Comparison of ENCODE assay signal across 17 mouse cellular contexts in genomic region chr1:104817510-104817909, GRCm38 (mm10). TPM values are rescaled to one million over a fixed set of nuclear protein-coding genes. Genes with fewer than 3 reads are reported as not detected.
"Had no signal": no experiment of that assay in that cellular context is flagged by ENCODE, and none has a peak within 500 bp of the region (broad histone marks: within the 10 kb centered on the region; RNA-seq: fewer than 3 reads in every experiment).

No protein-coding gene starts in this region.

- H3K36me3 ChIP-seq: limb, embryonic 13.5 days; midbrain, embryonic 12.5 days; neural tube, embryonic 13.5 days had no signal

- DNase-seq: kidney, postnatal 25 days; layer of hippocampus, adult 9-11 months; layer of hippocampus, postnatal 36 days; left cerebral cortex, postnatal 4 days; lung, adult 18-20 months; retina, postnatal 1 day; right cerebral cortex, postnatal 4 days; spleen, adult 18-20 months; thymus, adult 18-20 months; thymus, postnatal 25 days had no signal

- H3K27ac ChIP-seq: limb, embryonic 13.5 days; liver, embryonic 14.5 days; midbrain, embryonic 12.5 days; neural tube, embryonic 13.5 days had no signal

- H3K4me3 ChIP-seq: limb, embryonic 13.5 days; midbrain, embryonic 12.5 days; neural tube, embryonic 13.5 days had no signal

- ATAC-seq: midbrain, embryonic 16.5 days had no signal

- H3K4me2 ChIP-seq: limb, embryonic 13.5 days; midbrain, embryonic 12.5 days; neural tube, embryonic 13.5 days had no signal

- H3K4me1 ChIP-seq: limb, embryonic 13.5 days; midbrain, embryonic 12.5 days; neural tube, embryonic 13.5 days had no signal

- H3K9me3 ChIP-seq: limb, embryonic 13.5 days; midbrain, embryonic 12.5 days; neural tube, embryonic 13.5 days had no signal

- H3K27me3 ChIP-seq: limb, embryonic 13.5 days; midbrain, embryonic 12.5 days; neural tube, embryonic 13.5 days had no signal

- H3K9ac ChIP-seq: limb, embryonic 13.5 days; liver, embryonic 14.5 days; midbrain, embryonic 12.5 days; neural tube, embryonic 13.5 days had no signal

RNA-seq across cellular contexts. Expression of gene Cdh20, which starts 49.2 kb away (rescaled TPM):
- total RNA-seq: liver, adult 2 months; megakaryocyte-erythroid progenitor cell, adult 5-6 weeks had no signal
- polyA plus RNA-seq: liver, adult 2 months had no signal
